Mouse (Mus musculus): ENCODE measurements around the gene Sat1. TPM values are rescaled to one million over a fixed set of nuclear protein-coding genes. Genes with fewer than 3 reads are reported as not detected.

The Sat1 gene
- polyA plus RNA-seq, 1 experiment from 2014 or later: 75.5 TPM

- Histone ChIP-seq H3K27ac (no peak overlapping the region), H3K27me3 (no peaks in the 10 kb centered on the region), H3K4me1 (replicated peaks) (no peaks in the 10 kb centered on the region), H3K4me2 (no peak overlapping the region), H3K9me3 (replicated peaks) (no peaks in the 10 kb centered on the region), H3K36me3 (no peaks in the 10 kb centered on the region), H3K9ac (no peak overlapping the region), H3K4me3 (replicated peaks) (no peak overlapping the region)
- no peak for DNase-seq
- WGBS (ENCODE audit: insufficient replicate concordance): 90% methylated on average over 1 of the region's 1 CpGs
- ATAC-seq (ENCODE audit: low read depth): no peak
Measured at GRCm38 (mm10) chrX:155201799-155202198, 14.4 kb downstream of the Sat1 start.

GRCm38 (mm10) chrX:155194979-155195378, 21.3 kb downstream of the Sat1 start:
- H3K36me3 ChIP-seq: no peaks in the 10 kb centered on the region
- ATAC-seq (ENCODE audit: low read depth) (no peak), DNase-seq (no peak)
- H3K4me3 ChIP-seq (replicated peaks): no peak overlapping the region
- no peaks in the 10 kb centered on the region for H3K9me3 ChIP-seq (replicated peaks)
- H3K4me2 ChIP-seq: no peak overlapping the region
- no peaks in the 10 kb centered on the region for H3K27me3 ChIP-seq
- H3K27ac ChIP-seq: no peak overlapping the region
- WGBS (ENCODE audit: insufficient replicate concordance): 65% methylated on average over 4 of the region's 4 CpGs
- no peak overlapping the region for H3K9ac ChIP-seq
- no peaks in the 10 kb centered on the region for H3K4me1 ChIP-seq (replicated peaks)

GRCm38 (mm10) chrX:155193732-155194443, 22.4 kb downstream of the Sat1 start:
- ATAC-seq (ENCODE audit: low read depth) (no peak), DNase-seq (no peak)
- no peaks in the 10 kb centered on the region for H3K36me3 ChIP-seq
- H3K4me1 ChIP-seq (replicated peaks): no peaks in the 10 kb centered on the region
- no peak overlapping the region for H3K9ac ChIP-seq
- H3K27ac ChIP-seq: no peak overlapping the region
- no peak overlapping the region for H3K4me3 ChIP-seq (replicated peaks)
- no peaks in the 10 kb centered on the region for H3K27me3 ChIP-seq
- no peaks in the 10 kb centered on the region for H3K9me3 ChIP-seq (replicated peaks)
- 49% methylated on average over 5 of the region's 5 CpGs for WGBS (ENCODE audit: insufficient replicate concordance)
- H3K4me2 ChIP-seq: no peak overlapping the region

- no peak for DNase-seq
- no peak overlapping the region for H3K4me3 ChIP-seq (replicated peaks)
Measured at GRCm38 (mm10) chrX:155191941-155192340, 24.3 kb downstream of the Sat1 start.

GRCm38 (mm10) chrX:155177640-155178039, 38.6 kb downstream of the Sat1 start:
- no peak for ATAC-seq (ENCODE audit: low read depth)
- 47% methylated on average over 2 of the region's 2 CpGs for WGBS (ENCODE audit: insufficient replicate concordance)
- H3K27ac ChIP-seq: no peak overlapping the region
- H3K27me3 ChIP-seq: no peaks in the 10 kb centered on the region
- no peaks in the 10 kb centered on the region for H3K9me3 ChIP-seq (replicated peaks)
- H3K4me1 ChIP-seq (replicated peaks): no peaks in the 10 kb centered on the region
- H3K4me3 ChIP-seq (replicated peaks): no peak overlapping the region
- DNase-seq: no peak
- H3K36me3 ChIP-seq: no peaks in the 10 kb centered on the region
- no peak overlapping the region for H3K9ac ChIP-seq
- H3K4me2 ChIP-seq: no peak overlapping the region

More at GRCm38 (mm10) chrX:155191941-155192340, 24.3 kb downstream of the Sat1 start:
- Histone ChIP-seq H3K27ac (no peak overlapping the region), H3K9ac (no peak overlapping the region), H3K4me2 (no peak overlapping the region), H3K4me1 (replicated peaks) (no peaks in the 10 kb centered on the region), H3K27me3 (no peaks in the 10 kb centered on the region), H3K9me3 (replicated peaks) (no peaks in the 10 kb centered on the region), H3K36me3 (no peaks in the 10 kb centered on the region)
- WGBS (ENCODE audit: insufficient replicate concordance): 71% methylated on average over 4 of the region's 4 CpGs
- ATAC-seq (ENCODE audit: low read depth): no peak

- ATAC-seq (ENCODE audit: low read depth): no peak
- H3K27me3 ChIP-seq: no peaks in the 10 kb centered on the region
- no peak overlapping the region for H3K4me2 ChIP-seq
- no peaks in the 10 kb centered on the region for H3K36me3 ChIP-seq
- WGBS (ENCODE audit: insufficient replicate concordance): 42% methylated on average over 2 of the region's 2 CpGs
- H3K9me3 ChIP-seq (replicated peaks): no peaks in the 10 kb centered on the region
- no peaks in the 10 kb centered on the region for H3K4me1 ChIP-seq (replicated peaks)
- H3K4me3 ChIP-seq (replicated peaks): no peak overlapping the region
- no peak overlapping the region for H3K27ac ChIP-seq
- no peak overlapping the region for H3K9ac ChIP-seq
- DNase-seq: no peak
Measured at GRCm38 (mm10) chrX:155177230-155177629, 39.0 kb downstream of the Sat1 start.

- Histone ChIP-seq H3K9me3 (replicated peaks) (no peaks in the 10 kb centered on the region), H3K9ac (no peak overlapping the region), H3K4me3 (replicated peaks) (no peak overlapping the region), H3K27me3 (no peaks in the 10 kb centered on the region), H3K4me1 (replicated peaks) (no peaks in the 10 kb centered on the region), H3K4me2 (no peak overlapping the region), H3K27ac (no peak overlapping the region), H3K36me3 (no peaks in the 10 kb centered on the region)
- DNase-seq: no peak
- no peak for ATAC-seq (ENCODE audit: low read depth)
- WGBS (ENCODE audit: insufficient replicate concordance): 53% methylated on average over 4 of the region's 4 CpGs
Measured at GRCm38 (mm10) chrX:155175568-155175967, 40.7 kb downstream of the Sat1 start.

GRCm38 (mm10) chrX:155172310-155172709, 43.9 kb downstream of the Sat1 start:
- DNase-seq: no peak
- no peaks in the 10 kb centered on the region for H3K27me3 ChIP-seq
- H3K4me1 ChIP-seq (replicated peaks): no peaks in the 10 kb centered on the region
- no peaks in the 10 kb centered on the region for H3K36me3 ChIP-seq
- H3K9ac ChIP-seq: no peak overlapping the region
- H3K27ac ChIP-seq: no peak overlapping the region
- H3K9me3 ChIP-seq (replicated peaks): no peaks in the 10 kb centered on the region
- H3K4me2 ChIP-seq: no peak overlapping the region
- no peak overlapping the region for H3K4me3 ChIP-seq (replicated peaks)
- ATAC-seq (ENCODE audit: low read depth): no peak

GRCm38 (mm10) chrX:155171754-155172153, 44.5 kb downstream of the Sat1 start:
- DNase-seq (no peak), ATAC-seq (ENCODE audit: low read depth) (no peak)
- Histone ChIP-seq H3K36me3 (no peaks in the 10 kb centered on the region), H3K27me3 (no peaks in the 10 kb centered on the region), H3K4me3 (replicated peaks) (no peak overlapping the region), H3K4me2 (no peak overlapping the region), H3K27ac (no peak overlapping the region), H3K4me1 (replicated peaks) (no peaks in the 10 kb centered on the region), H3K9ac (no peak overlapping the region), H3K9me3 (replicated peaks) (no peaks in the 10 kb centered on the region)
- WGBS (ENCODE audit: insufficient replicate concordance): 20% methylated on average over 1 of the region's 1 CpGs

GRCm38 (mm10) chrX:155169886-155170285, 46.4 kb downstream of the Sat1 start:
- WGBS (ENCODE audit: insufficient replicate concordance): 79% methylated on average over 8 of the region's 8 CpGs
- ATAC-seq (ENCODE audit: low read depth) (no peak), DNase-seq (no peak)
- Histone ChIP-seq H3K4me3 (replicated peaks) (no peak overlapping the region), H3K27ac (no peak overlapping the region), H3K27me3 (no peaks in the 10 kb centered on the region), H3K36me3 (no peaks in the 10 kb centered on the region), H3K9me3 (replicated peaks) (no peaks in the 10 kb centered on the region), H3K4me2 (no peak overlapping the region), H3K9ac (no peak overlapping the region), H3K4me1 (replicated peaks) (no peaks in the 10 kb centered on the region)

- Histone ChIP-seq H3K4me1 (replicated peaks) (no peaks in the 10 kb centered on the region), H3K27ac (no peak overlapping the region), H3K4me3 (replicated peaks) (no peak overlapping the region), H3K9ac (no peak overlapping the region), H3K9me3 (replicated peaks) (no peaks in the 10 kb centered on the region), H3K36me3 (no peaks in the 10 kb centered on the region), H3K27me3 (no peaks in the 10 kb centered on the region), H3K4me2 (no peak overlapping the region)
- 73% methylated on average over 3 of the region's 3 CpGs for WGBS (ENCODE audit: insufficient replicate concordance)
- DNase-seq (no peak), ATAC-seq (ENCODE audit: low read depth) (no peak)
Measured at GRCm38 (mm10) chrX:155167667-155168066, 48.6 kb downstream of the Sat1 start.

- DNase-seq (no peak), ATAC-seq (ENCODE audit: low read depth) (no peak)
- H3K27ac ChIP-seq: no peak overlapping the region
- H3K9ac ChIP-seq: no peak overlapping the region
- H3K9me3 ChIP-seq (replicated peaks): no peaks in the 10 kb centered on the region
- no peak overlapping the region for H3K4me3 ChIP-seq (replicated peaks)
- H3K4me2 ChIP-seq: no peak overlapping the region
- no peaks in the 10 kb centered on the region for H3K27me3 ChIP-seq
- no peaks in the 10 kb centered on the region for H3K36me3 ChIP-seq
- no peaks in the 10 kb centered on the region for H3K4me1 ChIP-seq (replicated peaks)
- WGBS (ENCODE audit: insufficient replicate concordance): 61% methylated on average over 2 of the region's 2 CpGs
Measured at GRCm38 (mm10) chrX:155166313-155166712, 49.9 kb downstream of the Sat1 start.

Measured in liver, embryonic 13.5 days (tissue).